Mouse (Mus musculus): ENCODE measurements at regions not wholly inside any gene's neighbourhood (a gene's known extent, or its start where the extent isn't known, plus 50 kb on each side); places are given as distances from the start of the nearest gene placed in this dataset.

- H3K4me1 ChIP-seq (ENCODE audit: control insufficient read depth, insufficient read depth, low read length) = peaks cover 2% of the 10 kb centered on the region; the same call in 1 of the 2 replicates
- ATAC-seq (ENCODE audit: low read depth) (no peak), DNase-seq (ENCODE audit: low spot score) (peak; percentile 62)
- no peak overlapping the region for H3K4me3 ChIP-seq (ENCODE audit: low read depth, low read length)
- no peak overlapping the region for H3K27ac ChIP-seq (replicated peaks; ENCODE audit: low read depth, low read length)
- 35% methylated on average over 5 of the region's 5 CpGs for WGBS
- H3K27me3 ChIP-seq (replicated peaks; ENCODE audit: control insufficient read depth, insufficient read depth, low read length) = no peaks in the 10 kb centered on the region
- H3K4me2 ChIP-seq (ENCODE audit: low read depth, low read length) = no peak overlapping the region
- no peak overlapping the region for H3K9ac ChIP-seq (ENCODE audit: low read depth, low read length)
- H3K9me3 ChIP-seq (ENCODE audit: control insufficient read depth, low read length) = no peaks in the 10 kb centered on the region
- H3K36me3 ChIP-seq (ENCODE audit: control insufficient read depth, insufficient read depth, low read length) = no peaks in the 10 kb centered on the region
Observed at GRCm38 (mm10) chr4:105877246-105877645, 87.6 kb downstream of the Gm12728 start.

GRCm38 (mm10) chr4:105879891-105880290, 90.2 kb downstream of the Gm12728 start:
- H3K27ac ChIP-seq (replicated peaks; ENCODE audit: low read depth, low read length) = no peak overlapping the region
- peaks cover 6% of the 10 kb centered on the region; the same call in 1 of the 2 replicates for H3K4me1 ChIP-seq (ENCODE audit: control insufficient read depth, insufficient read depth, low read length)
- H3K4me2 ChIP-seq (ENCODE audit: low read depth, low read length) = no peak overlapping the region
- 61% methylated on average over 3 of the region's 3 CpGs for whole genome bisulfite sequencing
- no peaks in the 10 kb centered on the region for H3K27me3 ChIP-seq (replicated peaks; ENCODE audit: control insufficient read depth, insufficient read depth, low read length)
- no peak overlapping the region for H3K4me3 ChIP-seq (ENCODE audit: low read depth, low read length)
- H3K9ac ChIP-seq (ENCODE audit: low read depth, low read length) = no peak overlapping the region
- ATAC-seq (ENCODE audit: low read depth) = no peak
- H3K36me3 ChIP-seq (ENCODE audit: control insufficient read depth, insufficient read depth, low read length) = no peaks in the 10 kb centered on the region
- no peak for DNase-seq (ENCODE audit: low spot score)
- H3K9me3 ChIP-seq (ENCODE audit: control insufficient read depth, low read length) = no peaks in the 10 kb centered on the region

GRCm38 (mm10) chr4:105884791-105885190, 95.1 kb downstream of the Gm12728 start:
- ATAC-seq (ENCODE audit: low read depth) (0 out of 2 replicates have a peak, but pooled peaks have one; percentile 15), DNase-seq (ENCODE audit: low spot score) (peak; percentile 82)
- Histone ChIP-seq H3K36me3 (ENCODE audit: control insufficient read depth, insufficient read depth, low read length) (no peaks in the 10 kb centered on the region), H3K9me3 (ENCODE audit: control insufficient read depth, low read length) (no peaks in the 10 kb centered on the region), H3K4me2 (ENCODE audit: low read depth, low read length) (no peak overlapping the region), H3K27me3 (replicated peaks; ENCODE audit: control insufficient read depth, insufficient read depth, low read length) (no peaks in the 10 kb centered on the region), H3K4me3 (ENCODE audit: low read depth, low read length) (no peak overlapping the region), H3K9ac (ENCODE audit: low read depth, low read length) (no peak overlapping the region), H3K27ac (replicated peaks; ENCODE audit: low read depth, low read length) (no peak overlapping the region), H3K4me1 (ENCODE audit: control insufficient read depth, insufficient read depth, low read length) (peaks cover 6% of the 10 kb centered on the region; the same call in 1 of the 2 replicates)
- 36% methylated on average over 3 of the region's 3 CpGs for WGBS

- Histone ChIP-seq H3K4me2 (ENCODE audit: low read depth, low read length) (no peak overlapping the region), H3K27ac (replicated peaks; ENCODE audit: low read depth, low read length) (no peak overlapping the region), H3K4me1 (ENCODE audit: control insufficient read depth, insufficient read depth, low read length) (no peaks in the 10 kb centered on the region), H3K27me3 (replicated peaks; ENCODE audit: control insufficient read depth, insufficient read depth, low read length) (no peaks in the 10 kb centered on the region), H3K4me3 (ENCODE audit: low read depth, low read length) (no peak overlapping the region), H3K9me3 (ENCODE audit: control insufficient read depth, low read length) (no peaks in the 10 kb centered on the region), H3K9ac (ENCODE audit: low read depth, low read length) (no peak overlapping the region), H3K36me3 (ENCODE audit: control insufficient read depth, insufficient read depth, low read length) (no peaks in the 10 kb centered on the region)
- no peak for ATAC-seq (ENCODE audit: low read depth)
- 91% methylated on average over 4 of the region's 4 CpGs for WGBS
- no peak for DNase-seq (ENCODE audit: low spot score)
Observed at GRCm38 (mm10) chr4:105891438-105891837, 101.8 kb downstream of the Gm12728 start.

- DNase-seq (ENCODE audit: low spot score) = peak; percentile 73
- Histone ChIP-seq H3K4me1 (ENCODE audit: control insufficient read depth, insufficient read depth, low read length) (no peaks in the 10 kb centered on the region), H3K9ac (ENCODE audit: low read depth, low read length) (no peak overlapping the region), H3K36me3 (ENCODE audit: control insufficient read depth, insufficient read depth, low read length) (no peaks in the 10 kb centered on the region), H3K4me2 (ENCODE audit: low read depth, low read length) (no peak overlapping the region), H3K27me3 (replicated peaks; ENCODE audit: control insufficient read depth, insufficient read depth, low read length) (no peaks in the 10 kb centered on the region), H3K4me3 (ENCODE audit: low read depth, low read length) (no peak overlapping the region), H3K9me3 (ENCODE audit: control insufficient read depth, low read length) (no peaks in the 10 kb centered on the region), H3K27ac (replicated peaks; ENCODE audit: low read depth, low read length) (no peak overlapping the region)
- WGBS = 29% methylated on average over 2 of the region's 2 CpGs
- no peak for ATAC-seq (ENCODE audit: low read depth)
Observed at GRCm38 (mm10) chr4:105892065-105892464, 102.4 kb downstream of the Gm12728 start.

GRCm38 (mm10) chr4:105895116-105895515, 105.4 kb downstream of the Gm12728 start:
- H3K9ac ChIP-seq (ENCODE audit: low read depth, low read length) = no peak overlapping the region
- H3K27me3 ChIP-seq (replicated peaks; ENCODE audit: control insufficient read depth, insufficient read depth, low read length) = no peaks in the 10 kb centered on the region
- DNase-seq (ENCODE audit: low spot score) = no peak
- no peak for ATAC-seq (ENCODE audit: low read depth)
- H3K4me3 ChIP-seq (ENCODE audit: low read depth, low read length) = no peak overlapping the region
- no peak overlapping the region for H3K4me2 ChIP-seq (ENCODE audit: low read depth, low read length)
- H3K9me3 ChIP-seq (ENCODE audit: control insufficient read depth, low read length) = no peaks in the 10 kb centered on the region
- no peaks in the 10 kb centered on the region for H3K4me1 ChIP-seq (ENCODE audit: control insufficient read depth, insufficient read depth, low read length)
- no peaks in the 10 kb centered on the region for H3K36me3 ChIP-seq (ENCODE audit: control insufficient read depth, insufficient read depth, low read length)
- WGBS = 52% methylated on average over 2 of the region's 2 CpGs
- no peak overlapping the region for H3K27ac ChIP-seq (replicated peaks; ENCODE audit: low read depth, low read length)

GRCm38 (mm10) chr4:105898054-105898847, 108.6 kb downstream of the Gm12728 start:
- no peak for ATAC-seq (ENCODE audit: low read depth)
- DNase-seq (ENCODE audit: low spot score) = no peak
- Histone ChIP-seq H3K4me2 (ENCODE audit: low read depth, low read length) (no peak overlapping the region), H3K9ac (ENCODE audit: low read depth, low read length) (no peak overlapping the region), H3K27ac (replicated peaks; ENCODE audit: low read depth, low read length) (no peak overlapping the region), H3K36me3 (ENCODE audit: control insufficient read depth, insufficient read depth, low read length) (no peaks in the 10 kb centered on the region), H3K9me3 (ENCODE audit: control insufficient read depth, low read length) (no peaks in the 10 kb centered on the region), H3K4me3 (ENCODE audit: low read depth, low read length) (no peak overlapping the region), H3K4me1 (ENCODE audit: control insufficient read depth, insufficient read depth, low read length) (peaks cover 3% of the 10 kb centered on the region), H3K27me3 (replicated peaks; ENCODE audit: control insufficient read depth, insufficient read depth, low read length) (no peaks in the 10 kb centered on the region)
- WGBS = 96% methylated on average over 5 of the region's 5 CpGs

- WGBS = 64% methylated on average over 8 of the region's 8 CpGs
- DNase-seq (ENCODE audit: low spot score) = no peak
- H3K27me3 ChIP-seq (replicated peaks; ENCODE audit: control insufficient read depth, insufficient read depth, low read length) = no peaks in the 10 kb centered on the region
Observed at GRCm38 (mm10) chr4:105904896-105905295, 115.2 kb downstream of the Gm12728 start.

GRCm38 (mm10) chr4:105906411-105906810, 116.7 kb downstream of the Gm12728 start:
- no peak for ATAC-seq (ENCODE audit: low read depth)
- no peaks in the 10 kb centered on the region for H3K27me3 ChIP-seq (replicated peaks; ENCODE audit: control insufficient read depth, insufficient read depth, low read length)

More at GRCm38 (mm10) chr4:105904896-105905295, 115.2 kb downstream of the Gm12728 start:
- ATAC-seq (ENCODE audit: low read depth) = no peak
- H3K9ac ChIP-seq (ENCODE audit: low read depth, low read length) = no peak overlapping the region
- H3K9me3 ChIP-seq (ENCODE audit: control insufficient read depth, low read length) = no peaks in the 10 kb centered on the region
- H3K4me2 ChIP-seq (ENCODE audit: low read depth, low read length) = no peak overlapping the region
- H3K36me3 ChIP-seq (ENCODE audit: control insufficient read depth, insufficient read depth, low read length) = no peaks in the 10 kb centered on the region
- H3K27ac ChIP-seq (replicated peaks; ENCODE audit: low read depth, low read length) = no peak overlapping the region
- no peak overlapping the region for H3K4me3 ChIP-seq (ENCODE audit: low read depth, low read length)
- H3K4me1 ChIP-seq (ENCODE audit: control insufficient read depth, insufficient read depth, low read length) = peaks cover 6% of the 10 kb centered on the region

More at GRCm38 (mm10) chr4:105906411-105906810, 116.7 kb downstream of the Gm12728 start:
- WGBS = 82% methylated on average over 4 of the region's 4 CpGs
- Histone ChIP-seq H3K4me3 (ENCODE audit: low read depth, low read length) (no peak overlapping the region), H3K36me3 (ENCODE audit: control insufficient read depth, insufficient read depth, low read length) (no peaks in the 10 kb centered on the region), H3K4me1 (ENCODE audit: control insufficient read depth, insufficient read depth, low read length) (peaks cover 18% of the 10 kb centered on the region), H3K27ac (replicated peaks; ENCODE audit: low read depth, low read length) (no peak overlapping the region), H3K9me3 (ENCODE audit: control insufficient read depth, low read length) (no peaks in the 10 kb centered on the region), H3K4me2 (ENCODE audit: low read depth, low read length) (no peak overlapping the region), H3K9ac (ENCODE audit: low read depth, low read length) (no peak overlapping the region)
- DNase-seq (ENCODE audit: low spot score) = no peak

All from embryonic facial prominence, embryonic 14.5 days (tissue).